Mouse (Mus musculus) right cerebral cortex, postnatal 25 days (tissue): Measurements from ENCODE around the gene Cfap74.

Experiments used
- DNase-seq: peaks from one replicate; pipeline ENCODE4 v3.0.0; 2022

The Cfap74 gene

GRCm38 (mm10) chr4:155505067-155505466 lies 96.1 kb downstream of the Cfap74 start:
- DNase-seq: no peak

- DNase-seq: no peak
Observed at GRCm38 (mm10) chr4:155505671-155506295, 96.8 kb downstream of the Cfap74 start.

- no peak for DNase-seq
Observed at GRCm38 (mm10) chr4:155508614-155509013, 99.6 kb downstream of the Cfap74 start.

- no peak for DNase-seq
Observed at GRCm38 (mm10) chr4:155510981-155511380, 102.0 kb downstream of the Cfap74 start.

GRCm38 (mm10) chr4:155514810-155515209 lies 105.8 kb downstream of the Cfap74 start:
- DNase-seq: no peak
